Mouse (Mus musculus) midbrain, embryonic 16.5 days (tissue): Measurements from ENCODE around the gene Hist1h1b. TPM values are rescaled to one million over a fixed set of nuclear protein-coding genes. Genes with fewer than 3 reads are reported as not detected.
"Not testable (repeated sequence)": the region's sequence is repeated elsewhere in the genome, so short reads cannot be mapped to it uniquely, and the experiment has no call there.

Experiments
- ATAC-seq: fragments of 200-750 bp; cut with Nextera tagmentation; 2 replicates; pipeline ENCODE4 v1.8.0; 2017; ENCODE audit warnings: moderate TSS enrichment
- H3K27ac ChIP-seq: fragments of 300-500 bp; sonication (generic); 2 replicates; pipeline ENCODE4 v1.5.1; 2014; ENCODE audit warnings: mild to moderate bottlenecking, low read length, mixed read lengths
- H3K27me3 ChIP-seq: fragments of 300-500 bp; sonication (generic); 2 replicates; pipeline ENCODE4 v1.6.1; 2014; ENCODE audit warnings: low read depth, low read length, mixed read lengths; ENCODE audit not compliant: control insufficient read depth, insufficient read depth
- H3K36me3 ChIP-seq: fragments of 300-500 bp; sonication (generic); 2 replicates; pipeline ENCODE4 v1.6.1; 2014; ENCODE audit warnings: mild to moderate bottlenecking, low read length, moderate library complexity, mixed read lengths; ENCODE audit not compliant: control insufficient read depth, insufficient read depth
- H3K4me1 ChIP-seq: fragments of 300-500 bp; sonication (generic); 2 replicates; pipeline ENCODE4 v1.6.1; 2014; ENCODE audit warnings: mild to moderate bottlenecking, low read length, mixed read lengths; ENCODE audit not compliant: control insufficient read depth, insufficient read depth
- H3K4me2 ChIP-seq: fragments of 300-500 bp; sonication (generic); 2 replicates; pipeline ENCODE4 v1.6.1; 2014; ENCODE audit warnings: mild to moderate bottlenecking, low read length, mixed read lengths
- H3K4me3 ChIP-seq: fragments of 300-500 bp; sonication (generic); 2 replicates; pipeline ENCODE4 v1.5.1; 2014; ENCODE audit warnings: low read depth, mild to moderate bottlenecking, low read length, moderate library complexity, mixed read lengths
- H3K9ac ChIP-seq: fragments of 300-500 bp; sonication (generic); 2 replicates; pipeline ENCODE4 v1.6.1; 2014; ENCODE audit warnings: low read depth, low read length, mixed read lengths
- H3K9me3 ChIP-seq: fragments of 300-500 bp; sonication (generic); replicated peaks from 2 replicates; pipeline ENCODE4 v1.6.1; 2014; ENCODE audit warnings: mild to moderate bottlenecking, low read length, mixed read lengths; ENCODE audit not compliant: control insufficient read depth, poor library complexity, severe bottlenecking
- WGBS: fragments of 180-500 bp; shearing (Covaris S2); extraction: QIAGEN DNeasy Blood & Tissue Kit; methylation state at CpG from one replicate; pipeline ENCODE4 v1.1.7; 2014; 5-methylcytosine and 5-hydroxymethylcytosine counted together
- polyA plus RNA-seq: library from polyadenylated mRNA; unstranded; fragments of >200 nt; fragmentation: Nextera tagmentation; extraction: Ambion mirVana; gene quantifications from 2 replicates; pipeline ENCODE4 v1.2.1, GENCODE M21; 2015

Hist1h1b gene
- 0.69 and 2.4 TPM in 2 replicates for polyA plus RNA-seq

DNA sequence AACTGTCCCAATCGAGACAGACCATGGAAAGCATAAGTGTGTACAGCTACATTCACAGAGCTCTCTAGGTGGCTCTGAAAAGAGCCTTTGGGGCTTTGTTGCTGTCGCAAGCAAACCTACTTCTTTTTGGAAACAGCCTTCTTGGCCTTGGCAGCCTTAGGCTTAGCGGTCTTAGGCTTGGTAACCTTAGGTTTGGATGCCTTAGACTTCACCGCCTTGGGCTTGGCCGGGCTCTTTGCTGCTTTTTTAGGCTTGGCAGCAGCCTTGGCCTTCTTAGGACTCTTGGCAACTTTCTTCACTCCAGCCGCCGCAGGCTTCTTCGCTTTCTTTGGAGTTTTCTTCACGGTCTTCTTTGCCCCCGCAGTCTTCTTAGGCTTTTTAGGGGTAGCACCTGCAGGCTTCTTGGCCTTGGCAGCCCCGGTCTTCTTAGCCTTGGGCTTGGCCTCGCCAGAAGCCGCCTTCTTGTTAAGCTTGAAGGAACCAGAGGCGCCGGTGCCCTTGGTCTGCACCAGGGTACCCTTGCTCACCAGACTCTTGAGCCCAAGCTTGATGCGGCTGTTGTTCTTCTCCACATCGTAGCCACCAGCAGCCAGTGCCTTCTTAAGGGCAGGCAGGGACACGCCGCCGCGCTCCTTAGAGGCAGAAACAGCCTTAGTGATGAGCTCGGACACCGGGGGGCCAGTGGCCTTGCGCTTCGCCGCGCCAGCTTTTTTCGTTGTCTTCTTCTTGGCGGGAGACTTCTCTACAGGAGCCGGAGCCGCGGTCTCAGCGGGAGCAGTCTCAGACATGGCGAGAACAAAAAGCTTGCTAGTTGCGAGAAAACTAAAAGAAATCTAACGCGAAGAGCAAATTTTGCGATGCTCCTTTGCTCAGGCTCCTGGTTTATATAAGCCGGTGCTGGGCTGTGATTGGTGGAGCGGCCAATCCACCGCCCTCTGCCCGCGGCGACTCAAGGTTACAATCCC, at the start of gene Hist1h1b:
Gene Hist1h1b (minus strand): TSS at position 859 of the 965 bp plus-strand sequence.
- Histone ChIP-seq H3K4me1 (peaks cover 21% of the 10 kb centered on the region), H3K9ac (peak within 1 kb of the TSS; percentile 25)
- peak; percentile 11; the same call in 1 of the 2 replicates for ATAC-seq

GRCm38 (mm10) chr13:21828511-21828910, 48.1 kb upstream of the Hist1h1b start:
- no peaks in the 10 kb centered on the region for H3K27me3 ChIP-seq
- no peaks in the 10 kb centered on the region for H3K9me3 ChIP-seq
- H3K4me3 ChIP-seq = no peak overlapping the region
- 86% methylated on average over 3 of the region's 3 CpGs for WGBS
- no peak overlapping the region for H3K9ac ChIP-seq
- H3K27ac ChIP-seq = no peak overlapping the region
- no peaks in the 10 kb centered on the region for H3K4me1 ChIP-seq
- H3K36me3 ChIP-seq = no peaks in the 10 kb centered on the region
- H3K4me2 ChIP-seq = no peak overlapping the region
- no peak for ATAC-seq

More for the DNA sequence above, at the start of gene Hist1h1b:
- H3K4me2 ChIP-seq = peak within 1 kb of the TSS; percentile 84
- peak within 1 kb of the TSS; percentile 42 for H3K4me3 ChIP-seq
- H3K9me3 ChIP-seq = no peaks in the 10 kb centered on the region
- under 1% methylated on average over 44 of the region's 44 CpGs for WGBS
- no peaks in the 10 kb centered on the region for H3K36me3 ChIP-seq
- no peaks in the 10 kb centered on the region; the same call in 1 of the 2 replicates for H3K27me3 ChIP-seq
- peak within 1 kb of the TSS; percentile 76 for H3K27ac ChIP-seq

- WGBS = 62% methylated on average over 6 of the region's 16 CpGs
- H3K4me1 ChIP-seq, H3K9ac ChIP-seq, H3K9me3 ChIP-seq, H3K4me3 ChIP-seq, H3K4me2 ChIP-seq, H3K36me3 ChIP-seq, H3K27ac ChIP-seq, H3K27me3 ChIP-seq, ATAC-seq: not testable (repeated sequence)
These were observed 39.9 kb upstream of the Hist1h1b start for GRCm38 (mm10) chr13:21820082-21820890.

GRCm38 (mm10) chr13:21812092-21812491, 31.7 kb upstream of the Hist1h1b start:
- H3K27ac ChIP-seq = not testable (repeated sequence)
- 0% methylated on average over 12 of the region's 14 CpGs for WGBS

DNA sequence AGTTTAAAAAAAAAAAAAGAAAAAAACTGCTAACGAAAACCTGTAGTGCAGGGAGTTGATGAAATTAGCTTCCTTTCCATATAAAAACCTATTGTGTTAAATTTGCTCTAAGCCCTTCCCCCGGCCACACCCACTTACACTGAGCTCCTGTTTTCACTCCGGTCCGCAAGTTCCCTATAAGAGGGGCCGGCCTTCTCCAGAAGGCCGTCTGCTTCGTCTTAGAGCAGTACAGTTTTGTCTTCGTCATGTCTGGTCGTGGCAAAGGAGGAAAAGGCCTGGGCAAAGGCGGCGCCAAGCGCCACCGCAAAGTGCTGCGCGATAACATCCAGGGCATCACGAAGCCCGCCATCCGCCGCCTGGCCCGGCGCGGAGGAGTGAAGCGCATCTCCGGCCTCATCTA, 31.1 kb upstream of the Hist1h1b start, which contains the start of gene Hist1h4m:
Gene Hist1h4m (plus strand): TSS at position 208 of the 400 bp plus-strand sequence.
- H3K9me3 ChIP-seq, H3K27me3 ChIP-seq, H3K9ac ChIP-seq, H3K4me1 ChIP-seq, H3K27ac ChIP-seq, H3K36me3 ChIP-seq: not testable (repeated sequence)
- no CpG with 5 or more reads among the region's 24 CpGs for WGBS
- H3K4me2 ChIP-seq = peak within 1 kb of the TSS; percentile 46
- H3K4me3 ChIP-seq = peak within 1 kb of the TSS; percentile 9; the same call in 1 of the 2 replicates
- peak; percentile 70 for ATAC-seq

More at GRCm38 (mm10) chr13:21812092-21812491, 31.7 kb upstream of the Hist1h1b start:
- not testable (repeated sequence) for H3K36me3 ChIP-seq, H3K4me1 ChIP-seq, H3K9me3 ChIP-seq, ATAC-seq, H3K9ac ChIP-seq, H3K27me3 ChIP-seq
- peak overlapping the region; percentile 9; the same call in 1 of the 2 replicates for H3K4me3 ChIP-seq
- H3K4me2 ChIP-seq = peak overlapping the region; percentile 46

DNA sequence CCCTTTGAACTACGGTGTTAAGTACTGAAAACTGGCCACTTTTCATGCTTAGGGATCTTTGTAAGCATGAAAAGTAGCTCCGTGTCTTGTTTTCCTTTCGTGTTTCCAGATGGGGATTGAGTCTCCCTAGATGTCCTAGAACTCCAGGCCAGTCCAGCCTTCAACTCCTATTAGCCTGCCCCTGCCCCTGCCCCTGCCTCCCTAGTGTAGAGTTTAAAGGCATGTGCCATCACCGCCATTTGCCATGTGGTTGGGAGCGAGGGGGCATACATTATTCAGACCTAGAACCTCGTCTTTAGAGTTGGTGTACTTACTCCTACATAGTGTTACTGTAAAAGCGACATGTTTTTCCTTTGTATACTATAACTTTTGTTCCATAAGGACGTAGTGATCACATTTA, 30.6 kb upstream of the Hist1h1b start:
- not testable (repeated sequence) for H3K27ac ChIP-seq, H3K9me3 ChIP-seq, H3K4me3 ChIP-seq, H3K36me3 ChIP-seq, H3K9ac ChIP-seq, H3K4me1 ChIP-seq, H3K4me2 ChIP-seq, H3K27me3 ChIP-seq
- peak; percentile 29 for ATAC-seq
- WGBS = no CpG with 5 or more reads among the region's 8 CpGs

DNA sequence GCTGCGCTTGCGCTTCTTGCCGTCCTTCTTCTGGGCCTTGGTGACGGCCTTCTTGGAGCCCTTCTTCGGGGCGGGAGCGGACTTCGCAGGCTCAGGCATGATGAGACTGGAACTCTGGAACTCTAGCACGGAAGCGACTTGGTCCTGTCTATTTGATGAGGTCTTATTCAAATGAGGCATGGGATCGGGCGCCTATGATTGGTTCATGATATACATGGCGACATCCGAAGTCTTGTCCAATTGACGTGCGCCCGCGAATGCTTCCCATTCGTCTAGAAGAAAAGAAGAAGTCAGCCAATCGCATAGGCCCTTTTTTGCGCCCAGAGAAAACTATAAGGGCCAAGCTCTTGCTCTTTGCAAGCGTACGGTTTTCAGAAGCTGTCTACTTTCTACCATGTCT, 29.6 kb upstream of the Hist1h1b start, which contains the start of the genes Hist1h2bq and Hist1h2ao:
Gene Hist1h2bq (minus strand): TSS at position 125 of the 400 bp plus-strand sequence.
Gene Hist1h2ao (plus strand): TSS at position 393 of the 400 bp plus-strand sequence.
- not testable (repeated sequence) for H3K4me2 ChIP-seq, H3K9ac ChIP-seq, H3K27me3 ChIP-seq, H3K36me3 ChIP-seq, H3K4me1 ChIP-seq, H3K4me3 ChIP-seq, H3K9me3 ChIP-seq, H3K27ac ChIP-seq
- no CpG with 5 or more reads among the region's 23 CpGs for WGBS
- peak; percentile 99 for ATAC-seq

GRCm38 (mm10) chr13:21803058-21803457, 22.6 kb upstream of the Hist1h1b start:
- peak; percentile 68 for ATAC-seq
- not testable (repeated sequence) for H3K4me2 ChIP-seq, H3K27ac ChIP-seq, H3K27me3 ChIP-seq, H3K9ac ChIP-seq, H3K36me3 ChIP-seq, H3K4me3 ChIP-seq, H3K4me1 ChIP-seq, H3K9me3 ChIP-seq
- no CpG with 5 or more reads among the region's 4 CpGs for WGBS
